Mouse (Mus musculus) T-helper 17 cell (primary cell): ENCODE measurements around the gene Eps8l2.

Experiments
- in situ Hi-C, 2 experiments: fragments of 300-600 bp; cut with MboI, MseI; formaldehyde crosslinking; loops; 1 replicate in 1 of 2; 2 replicates in 1 of 2; pipeline ENCODE4 v1.15.1; 2025; ENCODE audit warnings: high pct_unique_total_duplicates in 2 of 2

The Eps8l2 gene

DNA sequence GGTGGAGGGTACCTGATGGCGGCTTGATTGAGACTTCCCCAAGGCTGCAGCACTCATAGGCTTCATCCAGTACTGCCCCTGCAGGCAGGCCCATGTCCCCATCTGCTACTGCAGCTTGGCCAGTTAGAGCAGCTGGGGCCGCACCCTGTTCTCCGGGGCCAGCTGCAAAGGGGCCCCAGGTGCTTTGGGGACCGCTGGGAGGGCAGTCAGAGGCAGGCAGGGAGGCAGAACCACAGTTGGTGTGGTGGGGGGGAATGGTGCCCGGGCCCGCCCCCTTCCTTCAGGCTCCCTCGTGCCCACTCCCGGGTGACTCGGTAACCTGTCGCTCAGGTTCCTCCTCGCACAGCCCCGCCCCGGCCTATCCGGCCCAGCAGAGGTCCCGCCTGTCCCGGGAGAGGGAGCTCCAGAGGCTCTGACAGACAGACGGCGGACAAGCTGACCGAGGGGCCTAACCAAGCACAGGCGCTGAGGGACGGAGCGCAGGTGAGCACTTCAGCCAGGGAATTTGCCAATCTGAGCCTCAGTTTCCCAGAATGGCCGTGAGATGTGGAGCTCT is at the start of gene Eps8l2:
Eps8l2 (plus strand) TSS at position 305 of the 556 bp plus-strand sequence.
- in situ Hi-C loops: no loop called here

DNA sequence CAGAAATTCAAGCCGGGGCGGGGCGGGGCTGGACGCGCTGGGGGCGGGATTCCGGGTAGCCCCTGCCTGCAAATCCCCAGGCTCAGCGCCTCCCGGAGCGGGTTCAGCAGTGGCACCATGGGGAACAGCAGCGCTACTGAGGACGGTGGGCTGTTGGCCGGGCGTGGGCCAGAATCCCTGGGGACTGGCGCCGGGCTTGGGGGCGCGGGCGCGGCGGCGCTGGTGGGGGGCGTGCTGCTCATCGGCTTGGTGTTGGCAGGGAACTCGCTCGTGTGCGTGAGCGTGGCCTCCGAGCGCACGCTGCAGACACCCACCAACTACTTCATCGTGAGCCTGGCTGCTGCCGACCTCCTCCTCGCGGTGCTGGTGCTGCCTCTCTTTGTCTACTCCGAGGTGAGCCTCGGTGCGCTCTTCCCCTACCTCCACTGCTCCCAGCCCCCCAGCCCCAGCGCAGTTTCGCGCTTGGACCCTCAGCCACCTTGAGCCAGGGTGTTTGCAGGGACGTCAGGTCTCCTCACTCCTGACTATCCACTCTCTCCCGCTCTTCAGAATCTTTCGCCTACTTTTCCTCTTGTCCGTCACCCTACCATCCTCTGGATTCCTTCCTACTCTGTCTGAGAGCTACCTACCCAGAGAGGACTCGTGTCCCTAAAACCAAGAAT is 46.6 kb upstream of the Eps8l2 start, which contains the start of gene Drd4:
Drd4 (plus strand) TSS at position 86 of the 662 bp plus-strand sequence.
- in situ Hi-C loops: no loop called here

DNA sequence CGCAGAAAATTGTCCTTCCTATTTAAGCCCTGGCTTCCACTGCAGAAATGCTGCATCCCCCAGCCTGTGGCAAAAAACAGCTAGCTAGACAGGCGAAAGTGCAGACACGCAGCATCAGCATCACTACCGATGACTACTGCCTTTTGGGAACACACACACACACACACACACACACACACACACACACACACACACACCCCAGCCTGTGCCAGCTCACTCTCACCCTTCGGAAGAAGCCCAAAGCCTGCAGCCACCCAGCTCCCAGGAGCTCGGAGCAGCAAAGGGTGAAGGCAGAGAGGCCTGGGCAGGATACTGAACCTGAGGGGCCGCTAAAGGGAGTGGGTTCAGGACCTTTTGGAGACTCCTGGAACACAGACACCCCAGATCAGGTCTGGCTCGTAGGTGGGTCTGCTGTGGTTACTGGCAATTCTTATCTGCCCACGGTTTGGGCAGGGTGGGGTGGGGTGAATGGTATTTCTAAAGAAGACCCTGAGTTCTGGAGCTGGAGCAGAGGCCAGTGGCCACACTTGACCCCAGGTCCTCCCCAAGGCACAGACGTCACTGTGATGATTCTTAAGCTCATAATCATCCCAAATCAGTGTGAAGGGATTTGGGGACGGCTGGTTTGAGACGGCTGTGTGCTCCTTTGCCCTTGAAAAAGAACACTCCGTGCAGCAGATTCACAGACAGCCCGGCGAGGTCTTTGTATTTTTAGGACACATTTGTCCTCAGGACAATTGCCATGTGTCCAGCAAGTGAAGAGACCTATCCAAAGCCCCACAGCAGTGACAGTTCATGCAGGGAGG is 45.9 kb upstream of the Eps8l2 start:
- in situ Hi-C loops: no loop called here

DNA sequence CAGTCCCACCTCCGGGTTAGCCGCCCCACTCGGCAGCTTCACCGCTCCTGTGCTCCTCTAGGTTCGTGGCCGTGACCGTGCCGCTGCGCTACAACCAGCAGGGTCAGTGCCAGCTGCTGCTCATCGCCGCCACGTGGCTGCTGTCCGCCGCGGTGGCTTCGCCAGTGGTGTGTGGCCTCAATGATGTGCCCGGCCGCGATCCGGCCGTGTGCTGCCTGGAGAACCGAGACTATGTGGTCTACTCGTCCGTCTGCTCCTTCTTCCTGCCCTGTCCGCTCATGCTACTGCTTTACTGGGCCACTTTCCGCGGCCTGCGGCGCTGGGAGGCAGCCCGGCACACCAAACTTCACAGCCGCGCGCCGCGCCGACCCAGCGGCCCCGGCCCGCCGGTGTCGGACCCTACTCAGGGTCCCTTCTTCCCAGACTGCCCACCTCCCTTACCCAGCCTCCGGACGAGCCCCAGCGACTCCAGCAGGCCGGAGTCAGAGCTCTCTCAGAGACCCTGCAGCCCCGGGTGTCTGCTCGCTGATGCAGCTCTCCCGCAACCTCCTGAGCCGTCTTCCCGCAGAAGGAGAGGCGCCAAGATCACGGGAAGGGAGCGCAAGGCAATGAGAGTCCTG is 44.7 kb upstream of the Eps8l2 start:
- in situ Hi-C loops: no loop called here

DNA sequence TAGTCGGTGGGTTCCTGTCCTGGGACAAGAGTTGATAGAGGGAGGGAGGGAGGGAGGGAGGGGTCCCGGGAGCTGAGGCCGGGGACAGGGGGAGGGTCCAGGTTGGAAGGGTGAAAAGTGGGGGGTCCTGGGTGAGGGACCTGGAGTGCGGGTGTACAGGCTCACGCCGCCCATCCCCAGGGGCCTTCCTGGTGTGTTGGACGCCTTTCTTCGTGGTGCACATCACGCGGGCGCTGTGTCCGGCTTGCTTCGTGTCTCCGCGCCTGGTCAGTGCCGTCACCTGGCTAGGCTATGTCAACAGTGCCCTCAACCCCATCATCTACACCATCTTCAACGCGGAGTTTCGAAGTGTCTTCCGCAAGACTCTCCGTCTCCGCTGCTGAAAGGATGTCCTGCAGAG is 44.2 kb upstream of the Eps8l2 start:
- in situ Hi-C loops: no loop called here

DNA sequence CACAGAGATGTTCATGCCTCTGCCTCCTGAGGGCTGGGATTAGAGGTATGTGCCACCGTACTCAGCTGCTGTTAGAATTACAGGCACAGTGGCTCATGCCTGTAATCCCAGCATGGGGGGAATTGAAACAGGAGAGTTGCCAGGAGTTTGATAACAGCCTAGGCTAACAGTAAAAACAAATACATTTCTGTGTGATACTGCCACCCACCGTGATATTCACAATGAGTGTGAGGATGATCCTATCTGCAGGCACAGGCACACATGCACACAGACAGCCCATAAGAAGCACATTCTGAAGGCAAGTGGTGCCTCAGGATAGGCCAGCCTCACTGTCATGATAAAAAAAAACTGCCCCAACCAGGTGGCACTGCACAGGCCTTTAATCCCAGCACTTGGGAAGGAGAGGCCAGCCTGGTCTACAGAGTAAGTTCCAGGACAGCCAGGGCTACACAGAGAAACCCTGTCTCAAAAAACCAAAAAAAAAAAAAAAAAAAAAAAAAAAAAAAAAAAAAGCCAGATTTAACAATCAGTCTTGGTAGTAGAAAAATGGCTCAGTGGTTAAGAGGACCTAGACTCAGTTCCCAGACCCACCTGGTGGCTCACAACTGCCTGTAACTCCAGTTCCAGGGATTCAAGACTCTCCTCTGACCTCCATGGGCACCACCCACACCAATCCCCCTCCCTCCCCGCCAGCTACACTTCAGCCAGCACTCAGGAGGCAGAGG is 40.6 kb upstream of the Eps8l2 start:
- in situ Hi-C loops: no loop called here

DNA sequence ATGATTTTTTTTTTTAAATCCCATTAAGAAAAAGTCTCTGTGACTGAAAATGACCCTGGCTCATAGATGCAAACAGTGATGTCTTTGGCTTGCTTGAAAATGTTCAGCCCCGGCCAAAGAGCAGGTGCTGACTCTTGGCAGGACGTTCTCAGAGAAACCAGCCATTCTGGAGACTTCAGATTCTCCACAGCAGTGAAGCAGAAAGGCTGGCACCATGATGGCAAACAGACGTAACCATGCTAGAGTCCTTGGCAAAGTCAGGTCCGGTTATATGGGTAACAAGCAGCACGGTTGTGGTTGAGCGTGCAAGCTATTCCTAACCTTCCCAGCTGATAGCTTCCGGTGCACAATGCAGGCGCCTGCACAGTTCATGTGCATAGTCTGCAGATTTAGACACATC is 39.5 kb upstream of the Eps8l2 start:
- in situ Hi-C loops: no loop called here

DNA sequence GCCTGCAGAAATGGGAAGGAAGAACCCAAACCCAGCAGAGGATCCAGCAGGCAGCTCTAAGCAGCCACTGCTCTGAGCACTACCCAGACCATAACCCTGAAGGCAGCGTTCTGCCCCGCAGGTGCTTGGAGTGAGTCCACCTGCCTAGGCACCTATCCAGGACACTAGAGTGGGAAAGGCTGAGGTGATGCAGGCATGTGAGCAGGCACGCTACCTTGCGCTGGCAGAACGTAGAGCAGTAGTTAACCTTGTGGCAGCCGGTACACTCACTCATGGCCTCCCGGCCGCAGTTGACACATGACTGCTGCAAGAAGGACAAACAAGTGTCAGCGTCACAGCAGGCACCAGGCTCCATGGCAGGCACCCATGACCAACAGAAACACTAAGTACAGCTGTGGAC is 37.3 kb upstream of the Eps8l2 start:
- in situ Hi-C loops: no loop called here

DNA sequence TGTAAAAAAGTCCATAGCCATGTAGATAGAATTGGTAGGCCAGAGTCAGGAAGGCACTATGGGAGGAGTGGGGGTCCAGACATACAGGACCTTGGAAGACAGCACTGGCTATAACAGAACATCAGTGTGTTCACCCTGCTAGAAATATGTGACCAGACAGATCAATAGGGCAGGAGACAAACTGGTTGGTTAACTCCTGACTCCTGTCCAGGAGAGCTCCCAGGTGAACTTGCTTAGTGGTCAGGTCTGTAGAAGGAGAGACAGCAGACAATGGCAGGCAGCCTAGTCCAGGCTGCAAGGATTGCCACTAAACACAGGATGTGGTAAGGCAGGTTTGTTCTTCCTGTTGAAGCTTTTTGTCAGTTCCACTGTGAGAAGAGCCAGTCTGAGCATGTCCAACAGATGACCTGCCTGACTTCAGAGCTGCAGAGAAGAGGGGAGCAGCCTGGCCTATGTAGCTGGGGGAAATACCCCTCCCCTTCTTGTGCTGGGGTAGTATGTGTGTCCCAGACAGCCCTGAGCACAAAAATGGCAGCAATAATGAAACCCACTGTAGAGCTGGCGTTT is 35.9 kb upstream of the Eps8l2 start:
- in situ Hi-C loops: no loop called here

DNA sequence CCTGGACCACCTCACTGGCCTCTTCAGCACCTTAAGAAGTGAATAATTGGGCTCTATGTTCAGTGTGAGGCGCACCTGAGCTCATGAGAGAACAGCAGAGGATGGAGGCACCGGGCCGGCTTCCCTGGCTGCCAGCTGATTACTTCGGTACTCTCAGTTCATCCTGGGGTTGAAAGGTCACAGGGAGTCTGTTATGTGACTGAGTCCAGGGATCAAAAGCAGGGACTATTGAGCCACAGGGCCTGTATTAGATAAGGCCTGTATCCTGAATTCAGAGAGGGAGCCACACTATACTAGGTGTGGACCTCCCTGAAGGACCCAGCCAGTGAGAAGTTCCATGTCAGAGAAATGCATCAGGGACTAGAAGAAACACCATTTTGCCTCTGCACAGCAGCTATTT is 34.1 kb upstream of the Eps8l2 start:
- in situ Hi-C loops: no loop called here

DNA sequence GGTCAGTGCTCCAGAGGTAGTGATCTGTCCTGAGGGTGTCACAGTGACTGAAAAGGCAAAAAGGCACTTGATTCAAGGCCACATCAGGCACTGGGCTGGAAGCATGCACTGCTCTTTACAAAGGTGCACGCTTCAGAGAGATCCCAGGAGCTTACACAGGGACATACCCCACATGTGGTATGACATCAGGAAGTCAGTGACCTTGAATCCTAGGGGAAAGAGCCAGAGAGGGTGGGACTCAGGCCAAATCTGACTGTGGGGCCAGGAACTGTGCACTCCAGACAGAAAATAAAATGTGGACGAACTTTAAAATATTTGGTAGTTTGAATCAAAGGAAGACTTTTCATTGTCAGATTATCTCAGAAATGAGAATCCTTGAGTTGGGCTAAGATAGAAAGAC is 24.3 kb upstream of the Eps8l2 start:
- in situ Hi-C loops: loop anchor here in 1 of 2 experiments (10.0 kb wide), 1 partner anchor 60 kb away; no protein-coding TSS in a partner anchor

DNA sequence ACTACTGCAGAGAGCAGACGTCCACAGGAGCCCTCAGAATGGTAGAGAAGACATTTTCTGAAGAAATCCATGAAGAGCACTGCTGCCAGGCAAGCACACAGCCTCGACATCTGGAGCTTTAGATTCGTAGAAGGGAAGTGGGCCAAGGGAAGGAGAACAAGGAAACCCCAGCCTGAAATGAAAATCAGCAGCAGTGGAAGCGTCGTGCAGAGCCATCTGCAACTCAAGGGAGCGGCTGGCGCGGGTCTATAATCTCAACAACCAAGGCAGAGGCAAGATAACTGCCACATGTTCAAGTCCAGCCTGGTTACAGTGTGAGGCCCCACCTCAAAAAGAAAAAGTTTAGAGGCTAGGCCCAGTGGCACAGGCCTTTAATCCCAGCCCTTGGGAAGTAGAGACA is 23.6 kb upstream of the Eps8l2 start:
- in situ Hi-C loops: loop anchor here in 1 of 2 experiments (10.0 kb wide), 1 partner anchor 60 kb away; no protein-coding TSS in a partner anchor

DNA sequence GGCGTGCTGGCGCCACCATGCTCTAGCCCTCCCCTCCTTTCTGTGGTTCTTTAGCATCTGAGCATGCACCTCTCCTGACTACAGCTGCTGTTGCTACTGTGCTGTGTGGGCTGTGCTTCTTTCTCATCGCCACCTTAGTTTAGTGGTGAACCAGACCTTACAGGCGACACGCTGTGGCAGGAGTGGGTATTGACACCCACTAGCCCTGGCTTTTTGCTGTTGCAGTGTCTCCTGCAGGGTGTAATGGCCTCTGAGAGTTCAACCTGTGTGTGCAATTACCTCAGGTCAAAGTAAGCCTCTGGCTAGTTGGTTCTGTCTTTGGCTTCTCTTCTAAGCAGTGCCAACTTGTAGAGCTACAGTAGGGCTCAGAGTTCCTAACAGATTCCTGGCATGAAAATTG is 22.7 kb upstream of the Eps8l2 start:
- in situ Hi-C loops: loop anchor here in 1 of 2 experiments (10.0 kb wide), 1 partner anchor 61 kb away; no protein-coding TSS in a partner anchor

DNA sequence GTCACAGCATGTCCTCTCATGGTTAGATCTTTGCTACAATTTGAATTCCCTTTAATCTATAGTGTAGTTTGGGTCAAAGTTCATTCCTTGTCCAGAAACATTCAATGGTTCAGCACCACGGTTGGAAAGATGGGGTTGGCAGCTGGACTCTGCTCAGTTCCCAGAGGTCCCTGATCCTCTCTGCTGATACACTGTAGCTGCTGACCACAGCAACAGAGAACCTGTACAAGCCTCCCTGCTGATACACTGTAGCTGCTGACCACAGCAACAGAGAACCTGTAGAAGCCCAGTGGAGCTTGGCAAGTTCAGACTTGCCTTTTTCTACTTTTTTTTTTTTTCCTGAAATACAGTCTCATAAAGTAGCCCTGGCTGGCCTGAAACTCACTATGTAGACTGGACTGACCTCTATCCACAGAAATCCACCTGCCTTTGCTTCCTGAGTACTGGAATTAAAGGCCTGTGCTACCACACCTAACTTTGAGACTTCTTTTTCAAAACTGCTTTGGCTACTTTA is 21.0 kb upstream of the Eps8l2 start:
- in situ Hi-C loops: loop anchor here in 1 of 2 experiments (10.0 kb wide), 1 partner anchor 63 kb away; no protein-coding TSS in a partner anchor

DNA sequence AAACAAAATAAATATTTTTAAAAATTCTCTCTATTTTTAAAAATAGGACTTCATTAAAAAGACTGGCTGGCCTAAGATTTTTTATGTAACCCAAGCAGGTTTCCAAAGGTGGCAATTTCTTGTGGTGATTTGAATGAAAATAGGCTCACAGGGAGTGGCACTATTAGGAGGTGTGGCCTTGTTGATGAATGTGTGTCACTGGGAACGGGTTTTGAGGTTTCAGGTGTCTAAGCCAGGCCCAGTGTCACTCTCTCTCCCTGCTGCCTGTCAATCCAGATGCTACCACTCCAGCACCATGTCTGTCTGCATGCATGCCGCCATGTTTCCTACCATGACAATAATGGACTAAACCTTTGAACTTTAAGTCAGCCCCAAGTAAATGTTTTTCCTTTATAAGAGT is 19.2 kb upstream of the Eps8l2 start:
- in situ Hi-C loops: loop anchor here in 1 of 2 experiments (10.0 kb wide), 1 partner anchor 65 kb away; no protein-coding TSS in a partner anchor

DNA sequence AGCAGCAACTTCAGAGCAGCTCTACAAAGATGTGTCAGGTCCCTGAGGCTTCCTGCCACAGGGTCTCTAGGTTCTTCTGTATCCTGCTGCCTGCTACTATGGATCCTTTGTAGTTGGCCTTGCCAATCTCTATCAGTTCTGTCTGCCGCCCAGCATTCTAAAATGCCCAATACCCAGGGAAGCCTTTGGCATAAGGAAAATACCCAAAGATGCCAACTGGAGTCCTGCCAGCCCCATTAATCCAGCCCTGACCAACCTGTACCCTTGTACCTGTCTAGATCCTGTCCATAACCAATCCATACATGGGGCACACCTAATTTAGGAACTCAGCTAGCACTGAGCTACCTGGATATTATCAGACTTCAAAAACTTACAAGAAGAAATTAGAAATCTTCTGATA is 14.0 kb upstream of the Eps8l2 start:
- in situ Hi-C loops: no loop called here

DNA sequence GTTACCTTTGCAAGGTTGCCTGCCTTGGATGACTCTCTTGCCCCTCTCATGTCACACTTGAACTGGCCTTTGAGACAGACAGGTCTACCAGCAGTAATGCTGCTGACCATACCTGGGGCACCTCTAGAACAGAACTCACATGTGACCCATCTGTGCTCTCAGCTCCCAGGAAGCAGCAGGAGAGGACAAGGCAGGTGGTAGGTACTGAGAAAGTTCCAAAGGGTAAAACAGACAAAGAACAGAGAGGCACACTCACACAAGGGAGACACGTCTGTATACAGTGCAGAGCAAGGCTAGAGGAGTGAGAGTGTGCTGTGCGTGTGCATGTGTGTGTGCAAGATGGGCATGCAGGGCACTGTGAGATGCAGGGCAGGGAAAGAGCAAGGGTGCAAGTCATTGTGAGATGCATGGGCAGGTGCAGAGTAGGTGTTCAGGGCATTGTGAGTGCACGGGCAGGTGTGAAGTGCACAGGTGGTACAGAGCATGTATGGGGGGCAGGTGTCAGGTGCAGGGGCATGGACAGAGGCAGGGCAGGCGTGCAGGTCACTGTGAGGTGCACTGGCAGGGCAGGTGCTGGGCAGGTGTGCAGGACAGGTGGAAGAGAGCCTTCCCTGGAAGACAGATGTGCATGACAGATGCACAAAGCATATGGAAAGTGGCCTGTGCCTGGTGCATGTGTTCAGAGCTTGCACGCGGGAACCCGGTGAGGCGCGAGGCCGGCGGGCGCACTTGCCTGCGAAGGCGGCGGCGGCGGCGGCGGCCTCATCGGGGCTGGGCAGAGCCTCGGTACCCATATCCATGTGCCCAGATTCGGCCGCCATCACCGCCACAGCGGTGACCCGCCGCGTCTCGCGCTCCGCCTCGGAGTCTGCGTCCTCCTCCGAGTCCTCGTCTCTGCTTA is 11.9 kb upstream of the Eps8l2 start:
- in situ Hi-C loops: no loop called here

DNA sequence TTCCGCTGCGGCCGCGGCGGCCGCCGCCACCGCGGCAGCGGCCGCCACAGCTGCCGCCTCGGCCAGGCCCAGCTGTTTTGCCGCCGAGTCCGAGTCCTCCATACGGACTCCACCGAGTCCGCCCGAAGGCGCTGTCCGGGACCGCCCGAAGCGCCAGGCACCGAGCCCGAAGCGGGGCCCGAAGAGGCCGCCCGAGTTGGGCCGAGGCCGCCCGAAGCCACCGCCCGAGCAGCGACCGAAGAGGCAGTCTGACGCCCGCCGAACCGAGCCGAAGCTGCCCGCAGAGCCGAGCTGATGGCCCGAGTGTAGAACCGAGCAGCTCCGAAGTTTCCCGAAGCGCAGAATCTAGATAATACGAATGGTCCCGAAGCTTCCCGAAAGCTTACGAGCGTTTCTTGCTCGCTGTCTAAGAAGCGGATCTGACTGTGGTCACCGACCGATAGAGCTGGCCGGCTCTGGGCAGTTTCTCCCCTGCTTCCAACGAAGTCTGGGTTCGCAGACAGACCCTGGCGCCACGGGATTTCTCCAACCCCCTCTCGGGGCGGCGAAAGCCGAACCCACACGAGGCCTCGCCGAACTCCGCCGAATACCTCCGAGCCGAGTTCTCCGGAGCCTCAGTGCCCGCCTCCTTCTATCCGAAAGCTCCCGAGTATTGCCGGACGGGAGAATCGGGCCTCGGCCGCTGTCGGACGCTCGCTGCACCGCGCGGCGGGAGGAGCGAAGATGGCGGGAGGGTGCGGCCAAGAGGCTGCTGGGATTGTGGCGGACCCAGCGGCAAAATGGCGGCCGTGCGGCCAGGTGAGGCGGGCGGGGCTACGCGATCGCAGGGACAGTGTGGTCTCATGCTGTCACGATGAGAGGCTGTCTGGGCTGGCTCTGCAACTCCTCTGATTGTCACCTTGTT is 11.0 kb upstream of the Eps8l2 start, which contains the start of the genes Deaf1 and Tmem80:
Deaf1 (minus strand) TSS at position 222 of the 904 bp plus-strand sequence.
Tmem80 (plus strand) TSS at position 271 of the 904 bp plus-strand sequence.
- in situ Hi-C loops: no loop called here
